In the genomic region with DNA sequence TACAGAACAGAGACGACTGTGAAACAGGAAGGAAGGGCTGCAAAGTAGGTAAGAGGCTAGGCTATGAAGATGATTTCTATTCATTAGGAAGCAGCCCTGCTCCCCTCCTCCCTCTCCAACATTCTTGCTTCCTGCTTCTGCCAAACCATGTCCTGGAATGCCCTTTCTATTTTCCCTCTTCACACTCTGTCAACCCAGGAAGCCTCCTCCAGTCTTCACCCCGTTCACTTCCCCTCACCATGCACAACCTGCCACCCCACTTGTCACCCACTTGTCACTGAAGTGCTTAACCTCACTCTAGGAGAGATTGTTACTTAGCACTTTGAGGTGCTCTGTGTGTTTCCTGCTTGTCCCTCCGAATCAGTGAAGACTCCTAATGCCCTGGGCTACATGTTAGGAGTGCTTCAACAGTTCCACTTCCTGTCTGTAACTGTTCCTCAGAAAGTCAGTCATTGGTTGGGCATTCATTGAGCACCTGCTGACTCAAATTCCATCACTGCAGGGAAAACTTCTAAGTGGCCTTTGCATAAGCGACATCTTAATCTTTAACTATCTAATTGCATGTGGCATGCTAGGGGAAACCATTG, we compare ENCODE assay signal across 13 mouse cellular contexts.
DNase-seq lines count a peak whose midpoint lies in the region; ATAC-seq lines count a peak whose summit lies in the region.
"Had no signal": no experiment of that assay in that cellular context is flagged by ENCODE, and none has a peak within 500 bp of the region (broad histone marks: within the 10 kb centered on the region; RNA-seq: fewer than 3 reads in every experiment).

No protein-coding gene starts in this region.

- no peak overlapping the region for H3K27ac ChIP-seq in heart, embryonic 11.5 days (ENCODE audit: low read depth, low read length)
- no peak overlapping the region for H3K27ac ChIP-seq in forebrain, embryonic 13.5 days
- H3K27ac ChIP-seq: hindbrain, embryonic 10.5 days; limb, embryonic 13.5 days had no signal

- H3K4me2 ChIP-seq in heart, embryonic 11.5 days: no peak overlapping the region
- no peak overlapping the region for H3K4me2 ChIP-seq in forebrain, embryonic 13.5 days
- H3K4me2 ChIP-seq: limb, embryonic 13.5 days had no signal

- peak; percentile 7 for DNase-seq in heart, adult 8-10 months (ENCODE audit: low spot score)
- DNase-seq in Muller cell, postnatal 12 days (ENCODE audit: inconsistent ontology term): peak; percentile 30
- peak; percentile 8 for DNase-seq in heart, postnatal 4 days
- DNase-seq in lung, postnatal 10 days: peak; percentile 68
- DNase-seq in left cerebral cortex, postnatal 14 days (ENCODE audit: low spot score in 2 of 2): no peak
- DNase-seq in cerebellum, postnatal 36 days: no peak
- DNase-seq: cerebellum, postnatal 14 days; midbrain, embryonic 14.5 days; thymus, postnatal 25 days had no signal

- WGBS in heart, embryonic 11.5 days (ENCODE audit: insufficient replicate concordance): 42% methylated on average over 4 of the region's 4 CpGs
- 85% methylated on average over 4 of the region's 4 CpGs for WGBS in forebrain, embryonic 13.5 days

- H3K27me3 ChIP-seq in heart, embryonic 11.5 days (ENCODE audit: control insufficient read depth, insufficient read depth, low read length): peaks cover 6% of the 10 kb centered on the region; the same call in 1 of the 2 replicates
- H3K27me3 ChIP-seq in forebrain, embryonic 13.5 days: no peaks in the 10 kb centered on the region
- H3K27me3 ChIP-seq: limb, embryonic 13.5 days had no signal

- H3K4me3 ChIP-seq in heart, embryonic 11.5 days (ENCODE audit: low read depth, low read length): no peak overlapping the region
- no peak overlapping the region for H3K4me3 ChIP-seq in forebrain, embryonic 13.5 days
- H3K4me3 ChIP-seq: hindbrain, embryonic 10.5 days; limb, embryonic 13.5 days had no signal

- no peak for ATAC-seq in heart, embryonic 11.5 days (replicated peaks; ENCODE audit: insufficient number of reproducible peaks, low FRiP score, low TSS enrichment)
- no peak for ATAC-seq in forebrain, embryonic 13.5 days

- no peaks in the 10 kb centered on the region for H3K36me3 ChIP-seq in heart, embryonic 11.5 days (ENCODE audit: control insufficient read depth, insufficient read depth, low read length)
- H3K36me3 ChIP-seq in forebrain, embryonic 13.5 days (ENCODE audit: poor library complexity, severe bottlenecking): no peaks in the 10 kb centered on the region
- H3K36me3 ChIP-seq: hindbrain, embryonic 10.5 days; limb, embryonic 13.5 days had no signal

- intact Hi-C loops in left cerebral cortex, postnatal 14 days (cut with DNase I): no loop called here

- H3K9ac ChIP-seq in heart, embryonic 11.5 days (ENCODE audit: low read depth, low read length): no peak overlapping the region
- no peak overlapping the region for H3K9ac ChIP-seq in forebrain, embryonic 13.5 days
- H3K9ac ChIP-seq: limb, embryonic 13.5 days had no signal

- H3K9me3 ChIP-seq in heart, embryonic 11.5 days (replicated peaks; ENCODE audit: control insufficient read depth, low read length): no peaks in the 10 kb centered on the region
- no peaks in the 10 kb centered on the region for H3K9me3 ChIP-seq in forebrain, embryonic 13.5 days (replicated peaks)
- H3K9me3 ChIP-seq: hindbrain, embryonic 10.5 days; limb, embryonic 13.5 days had no signal

- H3K4me1 ChIP-seq in heart, embryonic 11.5 days (ENCODE audit: control insufficient read depth, insufficient read depth, low read length): no peaks in the 10 kb centered on the region
- H3K4me1 ChIP-seq in forebrain, embryonic 13.5 days: no peaks in the 10 kb centered on the region
- H3K4me1 ChIP-seq: limb, embryonic 13.5 days had no signal

Comparison
In these comparisons a context has a peak if more than half of its experiments do, and no peak if none do; other contexts are left out.
1. DNase-seq: peak in heart, adult 8-10 months (single experiment), Muller cell, postnatal 12 days (single experiment), heart, postnatal 4 days (single experiment) and lung, postnatal 10 days (single experiment); none in left cerebral cortex, postnatal 14 days (0 of 2) and cerebellum, postnatal 36 days (0 of 2).